Mouse (Mus musculus) thymus, adult 2 months (tissue): ENCODE measurements at regions not wholly inside any gene's neighbourhood (a gene's known extent, or its start where the extent isn't known, plus 50 kb on each side); places are given as distances from the start of the nearest gene placed in this dataset.

Source experiments
- CTCF ChIP-seq: fragments of 200-500 bp; IDR thresholded peaks from 2 replicates; pipeline ENCODE4 v1.5.1; 2012; ENCODE audit warnings: mild to moderate bottlenecking, control low read depth, low read length, moderate library complexity, borderline replicate concordance; ENCODE audit not compliant: control insufficient read depth, poor library complexity, insufficient read depth; ENCODE audit errors: extremely low read depth
- POLR2A ChIP-seq: fragments of 200-500 bp; IDR thresholded peaks from 2 replicates; pipeline ENCODE4 v1.6.1; 2012; ENCODE audit warnings: mild to moderate bottlenecking, low read length, control low read depth, moderate library complexity; ENCODE audit not compliant: control insufficient read depth, poor library complexity, insufficient read depth; ENCODE audit errors: extremely low read depth

DNA sequence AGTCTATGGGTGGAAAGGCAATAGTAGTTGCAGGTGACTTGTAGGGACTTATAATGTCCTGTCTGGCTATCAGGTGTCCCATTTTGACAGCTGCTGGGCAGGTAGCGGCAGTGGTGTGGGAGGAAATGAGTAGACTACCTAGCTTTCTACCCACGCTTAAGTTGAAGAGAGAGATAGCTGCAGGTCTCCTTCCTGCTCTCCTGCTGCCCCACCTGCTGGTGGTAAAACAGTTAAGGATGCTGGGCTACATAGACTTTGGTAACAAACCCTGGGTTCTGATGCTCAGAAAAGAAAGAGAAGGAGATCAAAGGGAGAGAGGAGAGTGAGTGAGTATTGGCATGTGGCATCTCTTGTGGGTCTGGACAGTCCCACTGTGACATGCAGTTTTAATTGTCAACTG is 1182.0 kb downstream of the 4930447A16Rik start:
- no peak for TF ChIP-seq CTCF
- TF ChIP-seq POLR2A = no peak
